Mouse (Mus musculus) ES-E14 (cell line): ENCODE measurements at regions not wholly inside any gene's neighbourhood (a gene's known extent, or its start where the extent isn't known, plus 50 kb on each side); places are given as distances from the start of the nearest gene placed in this dataset.

ENCODE experiments used
- DNase-seq: peaks from one replicate; pipeline ENCODE4 v3.0.0-alpha.2; 2013; ENCODE audit warnings: low read depth, low spot score
- H3K27ac ChIP-seq: 2 replicates; pipeline ENCODE4 v1.5.1; 2012; ENCODE audit warnings: low read depth, mild to moderate bottlenecking, low read length, moderate library complexity, mixed read lengths; ENCODE audit not compliant: poor library complexity, insufficient read depth, severe bottlenecking
- H3K36me3 ChIP-seq: 2 replicates; pipeline ENCODE4 v1.6.1; 2012; ENCODE audit warnings: mild to moderate bottlenecking, low read length, moderate library complexity, mixed read lengths; ENCODE audit not compliant: control insufficient read depth, poor library complexity, insufficient read depth, severe bottlenecking
- H3K4me1 ChIP-seq, 2 experiments: fragments of 150-350 bp in 1 of 2; sonication (generic) in 1 of 2; 2 replicates each; pipeline ENCODE4 v1.6.1; 2012; ENCODE audit warnings: low read length in 2 of 2, mild to moderate bottlenecking in 1 of 2, mixed read lengths in 1 of 2; ENCODE audit not compliant: control insufficient read depth in 2 of 2, insufficient read depth in 2 of 2, poor library complexity in 1 of 2
- H3K4me3 ChIP-seq, 2 experiments: fragments of 150-350 bp in 1 of 2; sonication (generic) in 1 of 2; 2 replicates each; pipeline ENCODE4 v1.5.1; 2012; ENCODE audit warnings: low read length in 2 of 2, low read depth in 1 of 2, mild to moderate bottlenecking in 1 of 2, mixed read lengths in 1 of 2; ENCODE audit not compliant: insufficient read depth in 1 of 2, poor library complexity in 1 of 2, severe bottlenecking in 1 of 2
- H3K9ac ChIP-seq: 2 replicates; pipeline ENCODE4 v1.6.1; 2012; ENCODE audit warnings: low read depth, mild to moderate bottlenecking, low read length, mixed read lengths; ENCODE audit not compliant: poor library complexity, insufficient read depth, severe bottlenecking
- H3K9me3 ChIP-seq: fragments of 150-350 bp; sonication (generic); 2 replicates; pipeline ENCODE4 v1.6.1; 2012; ENCODE audit warnings: low read depth, mild to moderate bottlenecking, low read length; ENCODE audit not compliant: control insufficient read depth, insufficient read depth
- CHD2 ChIP-seq: IDR thresholded peaks from 2 replicates; pipeline ENCODE4 v1.6.1; 2014; ENCODE audit warnings: mild to moderate bottlenecking, low read depth, low read length, inconsistent platforms
- HCFC1 ChIP-seq: IDR thresholded peaks from 2 replicates; pipeline ENCODE4 v1.6.1; 2012; ENCODE audit warnings: low read length, inconsistent platforms, borderline replicate concordance; ENCODE audit not compliant: insufficient read depth
- MAFK ChIP-seq: IDR thresholded peaks from 2 replicates; pipeline ENCODE4 v1.6.1; 2014; ENCODE audit warnings: mild to moderate bottlenecking, low read depth, low read length, inconsistent platforms; ENCODE audit not compliant: insufficient read depth
- ZC3H11A ChIP-seq: IDR thresholded peaks from 2 replicates; pipeline ENCODE4 v1.6.1; 2012; ENCODE audit warnings: low read depth, mild to moderate bottlenecking, inconsistent platforms, low read length, borderline replicate concordance
- ZNF384 ChIP-seq: IDR thresholded peaks from 2 replicates; pipeline ENCODE4 v1.6.1; 2012; ENCODE audit warnings: low read depth, low read length, inconsistent platforms
- in situ Hi-C, 2 experiments: fragments of 600-800 bp; cut with MboI; formaldehyde crosslinking; loops; one replicate each; pipeline ENCODE4 v1.15.1; 2025; ENCODE audit warnings: low sequenced_read_pairs in 2 of 2, inconsistent platforms in 1 of 2; ENCODE audit not compliant: unreplicated experiment in 2 of 2

GRCm38 (mm10) chr9:13919739-13920410 is 92.4 kb downstream of the Fam76b start:
- no peaks in the 10 kb centered on the region for H3K36me3 ChIP-seq
- H3K9ac ChIP-seq, result no peak overlapping the region
- H3K27ac ChIP-seq, result no peak overlapping the region
- in situ Hi-C loops, result no loop called here
- no peaks in the 10 kb centered on the region for H3K9me3 ChIP-seq
- no peak overlapping the region for H3K4me3 ChIP-seq
- DNase-seq, result no peak
- H3K4me1 ChIP-seq, result no peaks in the 10 kb centered on the region
- TF ChIP-seq ZNF384 (no peak), HCFC1 (no peak), ZC3H11A (no peak), CHD2 (no peak), MAFK (no peak)

GRCm38 (mm10) chr9:13920623-13921022 is 93.1 kb downstream of the Fam76b start:
- Histone ChIP-seq H3K9ac (no peak overlapping the region), H3K27ac (no peak overlapping the region), H3K4me1 (no peaks in the 10 kb centered on the region), H3K36me3 (no peaks in the 10 kb centered on the region), H3K4me3 (no peak overlapping the region), H3K9me3 (no peaks in the 10 kb centered on the region)
- TF ChIP-seq ZNF384 (no peak), CHD2 (no peak), HCFC1 (no peak), MAFK (no peak), ZC3H11A (no peak)
- no peak for DNase-seq
- in situ Hi-C loops, result no loop called here

DNA sequence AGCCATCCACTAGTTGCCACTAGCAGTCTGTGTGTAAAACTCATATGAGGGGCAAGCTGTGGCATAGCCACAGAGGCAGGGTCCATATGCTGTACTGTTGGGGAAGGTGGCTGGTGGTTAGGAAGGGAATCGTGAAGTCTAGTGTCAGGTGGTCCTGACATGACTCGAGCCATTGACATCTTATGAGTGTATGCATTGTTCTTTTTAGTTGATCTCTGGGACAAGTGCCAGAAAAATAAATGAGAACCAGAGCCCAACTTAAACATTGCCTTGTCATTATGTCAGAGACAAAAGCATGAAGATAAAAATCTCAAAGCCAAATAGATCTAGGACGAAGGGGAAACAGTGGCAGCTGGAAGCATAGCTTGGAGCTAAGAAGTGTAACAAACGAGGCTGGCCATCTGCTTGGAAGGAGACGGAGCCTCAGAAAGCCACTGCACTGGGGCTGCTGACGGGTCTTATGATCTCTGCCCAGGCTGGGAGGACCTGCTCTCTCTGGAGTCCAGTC is 104.5 kb downstream of the Fam76b start:
- Histone ChIP-seq H3K9ac (no peak overlapping the region), H3K4me1 (no peaks in the 10 kb centered on the region), H3K27ac (no peak overlapping the region), H3K9me3 (no peaks in the 10 kb centered on the region), H3K4me3 (no peak overlapping the region), H3K36me3 (no peaks in the 10 kb centered on the region)
- TF ChIP-seq ZNF384, result no peak
- TF ChIP-seq ZC3H11A, result no peak
- TF ChIP-seq MAFK, result no peak
- TF ChIP-seq HCFC1, result no peak
- TF ChIP-seq CHD2, result no peak
- in situ Hi-C loops, result no loop called here
- no peak for DNase-seq

DNA sequence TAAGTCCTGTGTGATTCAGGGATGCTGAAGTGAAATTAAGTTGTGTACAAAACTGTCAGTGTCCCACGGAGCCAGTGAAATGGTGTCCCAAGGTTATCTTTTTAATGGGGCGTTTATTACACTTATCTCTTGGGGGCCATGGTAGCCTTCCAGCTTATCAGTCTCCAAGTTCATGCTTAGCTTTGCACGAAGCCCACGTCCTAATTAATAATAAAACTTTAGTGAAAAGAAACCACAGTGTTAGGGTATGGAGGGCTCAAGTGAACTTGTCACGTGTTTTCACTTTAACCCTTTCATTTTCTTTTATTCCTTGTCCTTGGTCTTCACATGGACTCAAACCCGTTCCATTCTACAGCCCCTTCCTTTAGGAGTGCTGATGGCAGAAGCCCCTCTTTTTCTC is 105.9 kb downstream of the Fam76b start:
- in situ Hi-C loops, result no loop called here
- no peak for TF ChIP-seq CHD2
- TF ChIP-seq ZNF384, result no peak
- no peak for TF ChIP-seq MAFK
- no peak for TF ChIP-seq HCFC1
- no peak overlapping the region for H3K9ac ChIP-seq
- H3K4me1 ChIP-seq, result no peaks in the 10 kb centered on the region
- H3K36me3 ChIP-seq, result no peaks in the 10 kb centered on the region
- H3K4me3 ChIP-seq, result no peak overlapping the region
- H3K27ac ChIP-seq, result no peak overlapping the region
- no peak for DNase-seq
- H3K9me3 ChIP-seq, result no peaks in the 10 kb centered on the region

DNA sequence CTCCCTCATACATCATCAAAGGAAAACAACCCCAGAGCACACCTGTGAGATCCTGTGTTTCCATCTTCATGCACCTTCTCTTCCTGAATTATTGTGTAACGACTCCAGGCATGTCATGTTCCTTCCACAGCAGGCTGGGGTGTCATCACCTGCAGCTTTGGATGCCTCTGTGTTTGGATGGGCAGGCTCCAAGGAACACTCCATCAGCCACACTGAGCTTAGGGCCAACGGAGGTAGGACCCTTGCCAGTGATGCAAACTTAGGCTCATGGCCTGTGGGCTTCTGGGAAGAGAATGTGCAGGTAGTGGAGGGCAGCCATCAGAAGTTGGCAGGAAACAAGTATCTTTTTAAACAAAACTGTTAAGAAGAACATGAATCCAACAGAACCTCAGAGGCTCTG is 109.8 kb downstream of the Fam76b start:
- no peak overlapping the region for H3K9ac ChIP-seq
- in situ Hi-C loops, result no loop called here
- TF ChIP-seq CHD2 (no peak), HCFC1 (no peak), ZC3H11A (no peak), ZNF384 (no peak), MAFK (no peak)
- no peaks in the 10 kb centered on the region for H3K36me3 ChIP-seq
- no peaks in the 10 kb centered on the region for H3K4me1 ChIP-seq
- no peak overlapping the region for H3K4me3 ChIP-seq
- H3K27ac ChIP-seq, result no peak overlapping the region
- DNase-seq, result no peak
- H3K9me3 ChIP-seq, result no peaks in the 10 kb centered on the region
